Mouse (Mus musculus) heart, embryonic 11.5 days (tissue): ENCODE measurements around the gene Zfp709. TPM values are rescaled to one million over a fixed set of nuclear protein-coding genes. Genes with fewer than 3 reads are reported as not detected.
"Not testable (repeated sequence)": the region's sequence is repeated elsewhere in the genome, so short reads cannot be mapped to it uniquely, and the experiment has no call there.

Experiments used
- ATAC-seq: fragments of 200-750 bp; cut with Nextera tagmentation; replicated peaks from 2 replicates; pipeline ENCODE4 v1.8.0; 2017; ENCODE audit warnings: moderate library complexity; ENCODE audit not compliant: insufficient number of reproducible peaks, low FRiP score, low TSS enrichment
- H3K27ac ChIP-seq: fragments of 300-500 bp; sonication (generic); 2 replicates; pipeline ENCODE4 v1.5.1; 2014; ENCODE audit warnings: mild to moderate bottlenecking, low read depth, low read length
- H3K27me3 ChIP-seq: fragments of 300-500 bp; sonication (generic); 2 replicates; pipeline ENCODE4 v1.6.1; 2014; ENCODE audit warnings: mild to moderate bottlenecking, low read length, mixed read lengths; ENCODE audit not compliant: control insufficient read depth, insufficient read depth
- H3K36me3 ChIP-seq: fragments of 300-500 bp; sonication (generic); 2 replicates; pipeline ENCODE4 v1.6.1; 2014; ENCODE audit warnings: mild to moderate bottlenecking, low read length, moderate library complexity, mixed read lengths; ENCODE audit not compliant: control insufficient read depth, insufficient read depth
- H3K4me1 ChIP-seq: fragments of 300-500 bp; sonication (generic); 2 replicates; pipeline ENCODE4 v1.6.1; 2014; ENCODE audit warnings: low read length; ENCODE audit not compliant: control insufficient read depth, insufficient read depth
- H3K4me2 ChIP-seq: fragments of 300-500 bp; sonication (generic); 2 replicates; pipeline ENCODE4 v1.6.1; 2014; ENCODE audit warnings: mild to moderate bottlenecking, moderate library complexity
- H3K4me3 ChIP-seq: fragments of 300-500 bp; sonication (generic); 2 replicates; pipeline ENCODE4 v1.5.1; 2014; ENCODE audit warnings: low read depth, low read length
- H3K9ac ChIP-seq: fragments of 300-500 bp; sonication (generic); 2 replicates; pipeline ENCODE4 v1.6.1; 2014; ENCODE audit warnings: mild to moderate bottlenecking, low read depth, low read length, moderate library complexity
- H3K9me3 ChIP-seq: fragments of 300-500 bp; sonication (generic); replicated peaks from 2 replicates; pipeline ENCODE4 v1.6.1; 2016; ENCODE audit warnings: low read length; ENCODE audit not compliant: control insufficient read depth
- WGBS: fragments of 180-500 bp; shearing (Covaris S2); extraction: QIAGEN DNeasy Blood & Tissue Kit; methylation state at CpG from one replicate; pipeline ENCODE4 v1.1.7; 2014; ENCODE audit not compliant: insufficient replicate concordance; 5-methylcytosine and 5-hydroxymethylcytosine counted together
- polyA plus RNA-seq: library from polyadenylated mRNA; unstranded; fragments of >200 nt; fragmentation: Nextera tagmentation; extraction: Ambion mirVana; gene quantifications from 2 replicates; pipeline ENCODE4 v1.2.1, GENCODE M21; 2014

Gene Zfp709
- polyA plus RNA-seq, 1 experiment from 2014 or later, result 5.6 TPM

GRCm38 (mm10) chr8:71856630-71857328 is 25.0 kb upstream of the Zfp709 start:
- H3K27ac ChIP-seq, H3K27me3 ChIP-seq, H3K4me1 ChIP-seq, H3K9ac ChIP-seq, H3K9me3 ChIP-seq, H3K4me3 ChIP-seq, H3K4me2 ChIP-seq, H3K36me3 ChIP-seq: not testable (repeated sequence)
- peak; percentile 61 for ATAC-seq
- 74% methylated on average over 9 of the region's 10 CpGs for WGBS

DNA sequence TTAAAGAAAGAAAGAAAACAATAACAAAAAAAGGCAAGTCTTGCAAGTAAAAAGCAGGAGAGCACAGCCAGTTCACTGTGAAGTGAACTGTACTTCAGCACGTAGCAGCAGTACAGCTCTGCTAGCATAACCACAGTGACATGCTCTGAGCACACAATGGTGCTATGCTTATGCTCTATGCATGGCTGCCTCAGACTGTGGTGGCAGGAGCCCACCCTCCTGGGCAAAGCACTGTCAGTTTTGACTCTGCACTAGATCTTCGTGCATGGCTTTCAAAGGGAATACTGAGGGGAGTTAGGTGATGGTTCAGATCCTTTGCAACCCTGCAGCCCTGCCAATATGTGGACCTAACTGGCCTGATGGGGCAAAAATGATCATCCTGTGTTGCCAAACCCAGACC is 24.5 kb upstream of the Zfp709 start:
- 73% methylated on average over 2 of the region's 2 CpGs for WGBS
- H3K4me2 ChIP-seq, H3K9me3 ChIP-seq, H3K4me1 ChIP-seq, ATAC-seq, H3K4me3 ChIP-seq, H3K9ac ChIP-seq, H3K27ac ChIP-seq, H3K27me3 ChIP-seq, H3K36me3 ChIP-seq: not testable (repeated sequence)

DNA sequence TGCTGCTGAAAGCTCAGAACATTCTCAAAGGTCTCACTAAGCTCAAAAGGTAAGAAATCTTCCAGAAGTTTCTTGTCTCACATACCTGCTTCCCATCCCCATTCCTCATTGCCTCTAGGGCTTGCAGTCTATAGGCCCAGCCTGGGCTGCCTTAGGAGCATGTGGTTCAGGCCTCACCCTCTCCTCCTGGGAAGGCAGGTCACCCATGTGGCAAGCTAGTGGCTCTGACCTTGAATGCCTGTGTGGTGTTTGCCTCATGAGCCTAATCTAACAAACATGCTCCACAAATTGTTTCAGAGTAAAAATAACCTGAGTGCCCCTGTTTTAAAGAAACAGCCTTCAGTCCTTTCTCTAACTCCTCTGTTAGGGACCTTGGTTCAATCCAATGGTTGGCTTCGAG is 20.3 kb upstream of the Zfp709 start:
- ATAC-seq, H3K27ac ChIP-seq, H3K36me3 ChIP-seq, H3K9ac ChIP-seq, H3K9me3 ChIP-seq, H3K27me3 ChIP-seq, H3K4me1 ChIP-seq, H3K4me3 ChIP-seq, H3K4me2 ChIP-seq: not testable (repeated sequence)
- 74% methylated on average over 1 of the region's 1 CpGs for WGBS

DNA sequence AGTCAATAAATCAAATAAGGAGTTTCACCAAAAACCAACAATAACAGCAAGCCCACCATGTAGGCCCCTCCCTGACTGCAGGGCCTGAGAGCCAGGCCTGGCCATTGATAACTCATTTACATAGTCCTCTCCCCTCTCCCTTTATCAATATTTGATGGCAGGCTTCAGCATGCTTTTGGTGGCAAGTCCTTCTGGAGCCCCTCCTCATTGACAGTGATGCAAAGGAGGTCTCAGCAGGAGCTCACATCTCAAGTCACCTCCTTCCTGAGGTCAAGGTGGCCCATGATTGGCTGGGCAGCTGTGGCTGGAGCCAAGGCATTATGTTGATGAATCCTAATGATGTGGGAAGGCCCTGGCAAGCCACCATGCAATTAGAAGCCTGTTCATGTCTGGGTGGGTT is 19.8 kb upstream of the Zfp709 start:
- not testable (repeated sequence) for H3K36me3 ChIP-seq, ATAC-seq, H3K27me3 ChIP-seq, H3K27ac ChIP-seq, H3K4me3 ChIP-seq, H3K4me1 ChIP-seq, H3K4me2 ChIP-seq, H3K9ac ChIP-seq, H3K9me3 ChIP-seq

GRCm38 (mm10) chr8:71900666-71901065 is 18.8 kb downstream of the Zfp709 start:
- H3K27ac ChIP-seq, H3K9ac ChIP-seq, H3K4me2 ChIP-seq, H3K27me3 ChIP-seq, H3K9me3 ChIP-seq, ATAC-seq, H3K36me3 ChIP-seq, H3K4me1 ChIP-seq, H3K4me3 ChIP-seq: not testable (repeated sequence)
- WGBS, result 28% methylated on average over 11 of the region's 11 CpGs

- H3K4me1 ChIP-seq, H3K27ac ChIP-seq, H3K27me3 ChIP-seq, ATAC-seq, H3K4me2 ChIP-seq, H3K4me3 ChIP-seq, H3K9ac ChIP-seq, H3K9me3 ChIP-seq, H3K36me3 ChIP-seq: not testable (repeated sequence)
- WGBS, result 64% methylated on average over 1 of the region's 1 CpGs
Observed at GRCm38 (mm10) chr8:71903084-71903483, 21.3 kb downstream of the Zfp709 start.

DNA sequence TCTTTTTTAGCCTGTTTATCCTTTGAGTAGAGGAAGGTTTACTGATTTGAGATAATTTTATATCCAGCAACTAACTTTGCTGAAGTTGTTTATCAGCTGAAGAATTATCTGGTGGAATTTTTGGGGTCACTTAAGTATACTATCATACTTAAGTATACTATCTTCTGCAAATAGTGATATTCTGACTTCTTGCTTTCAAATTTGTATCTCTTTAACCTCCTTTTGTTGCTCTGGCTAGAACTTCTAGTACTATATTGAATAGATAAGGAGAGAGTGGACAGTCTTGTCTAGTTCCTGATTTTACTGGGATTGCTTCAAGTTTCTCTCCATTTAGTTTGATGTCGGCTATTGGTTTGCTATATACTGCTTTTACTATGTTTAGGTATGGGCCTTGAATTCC is 25.0 kb downstream of the Zfp709 start:
- Histone ChIP-seq H3K27me3 (no peaks in the 10 kb centered on the region), H3K9me3 (no peaks in the 10 kb centered on the region), H3K4me2 (no peak overlapping the region), H3K4me3 (no peak overlapping the region), H3K36me3 (no peaks in the 10 kb centered on the region), H3K27ac (no peak overlapping the region), H3K9ac (no peak overlapping the region), H3K4me1 (no peaks in the 10 kb centered on the region)
- ATAC-seq, result no peak
- whole genome bisulfite sequencing, result 93% methylated on average over 1 of the region's 1 CpGs

DNA sequence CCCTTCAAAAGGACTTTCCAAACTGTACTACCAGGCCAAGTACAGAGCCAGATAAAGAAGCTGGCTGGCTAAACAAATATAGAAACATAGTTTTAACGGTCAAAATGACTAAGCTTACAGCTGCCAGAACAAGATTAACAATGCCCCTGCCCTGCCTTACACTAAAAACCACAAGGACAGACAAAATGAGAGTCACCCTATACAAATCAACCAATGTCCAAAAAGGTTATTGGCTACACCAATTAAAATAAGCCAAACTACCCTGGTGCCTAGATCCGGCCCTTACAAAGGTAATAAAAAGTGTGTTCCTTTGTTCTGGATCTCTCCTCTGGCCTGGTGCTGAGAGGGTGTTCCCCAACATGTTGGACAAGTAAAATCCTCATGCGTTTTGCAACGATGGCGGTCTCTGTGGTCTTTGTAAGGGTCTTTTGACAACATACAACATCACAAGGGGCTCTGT is 26.0 kb downstream of the Zfp709 start:
- H3K27me3 ChIP-seq, result no peaks in the 10 kb centered on the region
- peak overlapping the region; percentile 75 for H3K4me2 ChIP-seq
- H3K4me1 ChIP-seq, result no peaks in the 10 kb centered on the region
- H3K4me3 ChIP-seq, result peak overlapping the region; percentile 79
- no peak overlapping the region for H3K9ac ChIP-seq
- no peaks in the 10 kb centered on the region for H3K9me3 ChIP-seq
- no peaks in the 10 kb centered on the region for H3K36me3 ChIP-seq
- ATAC-seq, result no peak
- H3K27ac ChIP-seq, result peak overlapping the region; percentile 94; the same call in 1 of the 2 replicates
- WGBS, result 92% methylated on average over 5 of the region's 5 CpGs
